ENCODE assay signal across 17 mouse cellular contexts in the genomic region with DNA sequence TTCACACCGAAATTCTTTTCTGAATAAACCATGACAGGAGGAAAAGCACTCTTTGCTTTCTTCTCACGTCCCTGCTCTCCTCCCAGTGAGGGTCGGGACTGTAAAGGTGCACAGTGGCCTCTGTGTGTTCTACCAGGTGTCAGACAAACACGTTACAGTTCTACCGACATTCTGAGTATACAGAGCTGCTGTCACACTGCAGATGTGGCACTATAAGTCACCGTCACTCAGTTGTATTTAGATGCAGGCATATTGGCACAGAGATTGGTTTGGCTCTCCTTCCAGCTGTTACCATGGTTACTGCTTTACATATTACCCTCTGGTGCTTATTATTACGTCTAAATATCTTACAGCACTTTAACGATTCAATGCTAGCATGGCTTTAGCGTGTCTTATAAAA.
DNase-seq lines count a peak whose midpoint lies in the region; ATAC-seq and TF ChIP-seq lines count a peak whose summit lies in the region.
"Had no signal": no experiment of that assay in that cellular context is flagged by ENCODE, and none has a peak within 500 bp of the region (broad histone marks: within the 10 kb centered on the region; RNA-seq: fewer than 3 reads in every experiment).

No protein-coding gene starts in this region.

- WGBS in forebrain, embryonic 16.5 days, result 31% methylated on average over 9 of the region's 9 CpGs
- WGBS in midbrain, embryonic 16.5 days, result 44% methylated on average over 9 of the region's 9 CpGs
- 76% methylated on average over 9 of the region's 9 CpGs for WGBS in heart, embryonic 11.5 days (ENCODE audit: insufficient replicate concordance)

- TF ChIP-seq CTCF in layer of hippocampus, adult 2 months (conservative IDR thresholded peaks at IDR 0.05), result no peak
- TF ChIP-seq CTCF in brain, embryonic 14.5 days (IDR thresholded peaks at IDR 0.05; ENCODE audit: borderline replicate concordance, extremely low read depth, insufficient read depth, insufficient read length), result no peak

- no peaks in the 10 kb centered on the region for H3K27me3 ChIP-seq in forebrain, embryonic 16.5 days (replicated peaks; ENCODE audit: control insufficient read depth, insufficient read depth, low read length)
- no peaks in the 10 kb centered on the region for H3K27me3 ChIP-seq in midbrain, embryonic 16.5 days (ENCODE audit: control insufficient read depth, insufficient read depth, low read depth, low read length)
- no peaks in the 10 kb centered on the region for H3K27me3 ChIP-seq in heart, embryonic 11.5 days (ENCODE audit: control insufficient read depth, insufficient read depth, low read length)

- peaks cover 17% of the 10 kb centered on the region for H3K4me1 ChIP-seq in forebrain, embryonic 16.5 days (replicated peaks; ENCODE audit: control insufficient read depth, insufficient read depth, low read length)
- H3K4me1 ChIP-seq in midbrain, embryonic 16.5 days (ENCODE audit: control insufficient read depth, insufficient read depth, low read length), result peaks cover 13% of the 10 kb centered on the region
- no peaks in the 10 kb centered on the region for H3K4me1 ChIP-seq in heart, embryonic 11.5 days (ENCODE audit: control insufficient read depth, insufficient read depth, low read length)
- H3K4me1 ChIP-seq: embryonic facial prominence, embryonic 10.5 days had no signal

- DNase-seq in layer of hippocampus, adult 2 months (ENCODE audit: low spot score in 2 of 2), result no peak
- DNase-seq in layer of hippocampus, adult 9-11 months, result no peak
- peak; percentile 74 for DNase-seq in brain, embryonic 14.5 days (ENCODE audit: low read depth)
- DNase-seq in T-cell, adult 2 months (ENCODE audit: low spot score), result no peak
- DNase-seq: cerebellum, adult 11-12 months; cerebellum, postnatal 36 days; heart, adult 11 months; lung, embryonic 14.5 days; thymus, postnatal 25 days had no signal

- no peak overlapping the region for H3K4me3 ChIP-seq in layer of hippocampus, adult 2 months
- H3K4me3 ChIP-seq in forebrain, embryonic 16.5 days (replicated peaks; ENCODE audit: low read length), result no peak overlapping the region
- H3K4me3 ChIP-seq in midbrain, embryonic 16.5 days (ENCODE audit: low read depth, low read length), result no peak overlapping the region
- no peak overlapping the region for H3K4me3 ChIP-seq in heart, embryonic 11.5 days (ENCODE audit: low read depth, low read length)
- H3K4me3 ChIP-seq: embryonic facial prominence, embryonic 10.5 days; erythroblast, embryonic 14.5 days had no signal

- H3K27ac ChIP-seq in layer of hippocampus, adult 2 months, result peak overlapping the region; percentile 72
- no peak overlapping the region for H3K27ac ChIP-seq in forebrain, embryonic 16.5 days (ENCODE audit: low read length)
- H3K27ac ChIP-seq in midbrain, embryonic 16.5 days (ENCODE audit: low read length), result peak overlapping the region; percentile 38
- H3K27ac ChIP-seq in heart, embryonic 11.5 days (ENCODE audit: low read depth, low read length), result no peak overlapping the region
- H3K27ac ChIP-seq: embryonic facial prominence, embryonic 10.5 days; kidney, postnatal 0 days; macrophage had no signal

- no peak for TF ChIP-seq POLR2A in brain, embryonic 14.5 days (IDR thresholded peaks at IDR 0.05; ENCODE audit: borderline replicate concordance, extremely low read depth, insufficient read depth, insufficient read length, poor library complexity, severe bottlenecking)

- ATAC-seq in forebrain, embryonic 16.5 days, result peak; percentile 70
- ATAC-seq in midbrain, embryonic 16.5 days, result peak; percentile 50
- ATAC-seq in heart, embryonic 11.5 days (replicated peaks; ENCODE audit: insufficient number of reproducible peaks, low FRiP score, low TSS enrichment), result no peak

- H3K9me3 ChIP-seq in forebrain, embryonic 16.5 days (ENCODE audit: control insufficient read depth, low read length), result no peaks in the 10 kb centered on the region
- no peaks in the 10 kb centered on the region for H3K9me3 ChIP-seq in midbrain, embryonic 16.5 days (replicated peaks; ENCODE audit: control insufficient read depth, low read length, poor library complexity, severe bottlenecking)
- H3K9me3 ChIP-seq in heart, embryonic 11.5 days (replicated peaks; ENCODE audit: control insufficient read depth, low read length), result no peaks in the 10 kb centered on the region
- H3K9me3 ChIP-seq: embryonic facial prominence, embryonic 10.5 days had no signal

- no peak overlapping the region for H3K9ac ChIP-seq in forebrain, embryonic 16.5 days (replicated peaks; ENCODE audit: low read depth, low read length)
- H3K9ac ChIP-seq in midbrain, embryonic 16.5 days (ENCODE audit: low read depth, low read length), result no peak overlapping the region
- H3K9ac ChIP-seq in heart, embryonic 11.5 days (ENCODE audit: low read depth, low read length), result no peak overlapping the region
- H3K9ac ChIP-seq: lung, embryonic 14.5 days had no signal

- H3K4me2 ChIP-seq in forebrain, embryonic 16.5 days (ENCODE audit: low read length), result no peak overlapping the region
- no peak overlapping the region for H3K4me2 ChIP-seq in midbrain, embryonic 16.5 days (ENCODE audit: low read length)
- H3K4me2 ChIP-seq in heart, embryonic 11.5 days, result no peak overlapping the region
- H3K4me2 ChIP-seq: liver, embryonic 11.5 days; lung, embryonic 14.5 days had no signal

- peaks cover 20% of the 10 kb centered on the region for H3K36me3 ChIP-seq in forebrain, embryonic 16.5 days (ENCODE audit: control insufficient read depth, insufficient read depth)
- peaks cover 9% of the 10 kb centered on the region; the same call in 1 of the 2 replicates for H3K36me3 ChIP-seq in midbrain, embryonic 16.5 days (ENCODE audit: control insufficient read depth, insufficient read depth, low read length)
- H3K36me3 ChIP-seq in heart, embryonic 11.5 days (ENCODE audit: control insufficient read depth, insufficient read depth, low read length), result no peaks in the 10 kb centered on the region
- H3K36me3 ChIP-seq: embryonic facial prominence, embryonic 10.5 days had no signal

Comparison
In these comparisons a context has a peak if more than half of its experiments do, and no peak if none do; other contexts are left out.
1. H3K27ac ChIP-seq: peak in layer of hippocampus, adult 2 months (single experiment) and midbrain, embryonic 16.5 days (single experiment); none in forebrain, embryonic 16.5 days (single experiment) and heart, embryonic 11.5 days (single experiment).